Mouse (Mus musculus) heart, postnatal 10 days (tissue): ENCODE measurements around the gene Tpst1. TPM values are rescaled to one million over a fixed set of nuclear protein-coding genes. Genes with fewer than 3 reads are reported as not detected.
A peak's percentile ranks its signal among the peaks of the same experiment; 100 is the strongest.

Source experiments
- DNase-seq, 2 experiments: peaks; one replicate each; pipeline ENCODE4 v3.0.0; 2021
- intact Hi-C: fragments of 180-260 bp; cut with DNase I; formaldehyde crosslinking; loops from one replicate; pipeline ENCODE4 v1.15.1; 2025
- total RNA-seq, 2 experiments: library from RNA; stranded (reverse); gene quantifications; 2 replicates each; pipeline ENCODE4 v1.2.3; 2021

Gene Tpst1
- total RNA-seq, 2 experiments from 2014 or later = 22.5 to 24.8 TPM

GRCm38 (mm10) chr5:130136597-130136996 is 63.5 kb downstream of the Tpst1 start:
- no peak for DNase-seq
- intact Hi-C loops = no loop called here

GRCm38 (mm10) chr5:130139393-130139792 is 66.3 kb downstream of the Tpst1 start:
- peak; percentile 84 to 91 for DNase-seq
- intact Hi-C loops = loop anchor here (1.0 kb wide), 2 partner anchors 95 to 116 kb away; no protein-coding TSS in a partner anchor

- no peak for DNase-seq
- intact Hi-C loops = no loop called here
Measured at GRCm38 (mm10) chr5:130141138-130141537, 68.0 kb downstream of the Tpst1 start.

- intact Hi-C loops = no loop called here
- DNase-seq = peak in 1 of 2 experiments; percentile 29
Measured at GRCm38 (mm10) chr5:130142041-130142440, 68.9 kb downstream of the Tpst1 start.

- DNase-seq = no peak
- intact Hi-C loops = no loop called here
Measured at GRCm38 (mm10) chr5:130143101-130143500, 70.0 kb downstream of the Tpst1 start.

GRCm38 (mm10) chr5:130143977-130144333 is 70.8 kb downstream of the Tpst1 start:
- DNase-seq = peak; percentile 83 to 85
- intact Hi-C loops = no loop called here

- DNase-seq = peak; percentile 98 to 99
- intact Hi-C loops = no loop called here
Measured at GRCm38 (mm10) chr5:130144334-130145312, 71.5 kb downstream of the Tpst1 start, which contains the start of gene Kctd7. Kctd7 (plus strand) TSS chr5:130144861.

- intact Hi-C loops = no loop called here
- DNase-seq = no peak
Measured at GRCm38 (mm10) chr5:130145961-130146360, 72.8 kb downstream of the Tpst1 start.

GRCm38 (mm10) chr5:130149726-130150310 is 76.7 kb downstream of the Tpst1 start:
- intact Hi-C loops = no loop called here
- no peak for DNase-seq

- intact Hi-C loops = no loop called here
- DNase-seq = no peak
Measured at GRCm38 (mm10) chr5:130154286-130154685, 81.2 kb downstream of the Tpst1 start.

GRCm38 (mm10) chr5:130158545-130158944 is 85.4 kb downstream of the Tpst1 start:
- intact Hi-C loops = no loop called here
- DNase-seq = no peak

- intact Hi-C loops = no loop called here
- DNase-seq = no peak
Measured at GRCm38 (mm10) chr5:130159761-130160201, 86.7 kb downstream of the Tpst1 start.

GRCm38 (mm10) chr5:130163670-130164069 is 90.5 kb downstream of the Tpst1 start:
- intact Hi-C loops = loop anchor here (1.0 kb wide), 1 partner anchor 140 kb away; no protein-coding TSS in a partner anchor
- DNase-seq = peak; percentile 75 to 88

- DNase-seq = no peak
- intact Hi-C loops = no loop called here
Measured at GRCm38 (mm10) chr5:130165213-130165612, 92.1 kb downstream of the Tpst1 start.

- intact Hi-C loops = no loop called here
- peak in 1 of 2 experiments; percentile 23 for DNase-seq
Measured at GRCm38 (mm10) chr5:130169109-130169508, 96.0 kb downstream of the Tpst1 start.

GRCm38 (mm10) chr5:130170666-130171422 is 97.7 kb downstream of the Tpst1 start:
- no peak for DNase-seq
- intact Hi-C loops = loop anchor here (5.0 kb wide), 1 partner anchor 51 kb away; no protein-coding TSS in a partner anchor

- peak; percentile 97 to 98 for DNase-seq
- intact Hi-C loops = loop anchor here (5.0 kb wide), 1 partner anchor 51 kb away; no protein-coding TSS in a partner anchor
Measured at GRCm38 (mm10) chr5:130171423-130171954, 98.4 kb downstream of the Tpst1 start, which contains the start of gene Rabgef1. Rabgef1 (plus strand) TSS chr5:130171798.

- intact Hi-C loops = loop anchor here (5.0 kb wide), 1 partner anchor 50 kb away; no protein-coding TSS in a partner anchor
- peak in 1 of 2 experiments; percentile 73 for DNase-seq
Measured at GRCm38 (mm10) chr5:130171956-130172601, 99.0 kb downstream of the Tpst1 start.

- DNase-seq = no peak
- intact Hi-C loops = loop anchor here (5.0 kb wide), 1 partner anchor 49 kb away; no protein-coding TSS in a partner anchor
Measured at GRCm38 (mm10) chr5:130173012-130173411, 99.9 kb downstream of the Tpst1 start.
